8 mouse cellular contexts compared by ENCODE assay signal in the genomic region with DNA sequence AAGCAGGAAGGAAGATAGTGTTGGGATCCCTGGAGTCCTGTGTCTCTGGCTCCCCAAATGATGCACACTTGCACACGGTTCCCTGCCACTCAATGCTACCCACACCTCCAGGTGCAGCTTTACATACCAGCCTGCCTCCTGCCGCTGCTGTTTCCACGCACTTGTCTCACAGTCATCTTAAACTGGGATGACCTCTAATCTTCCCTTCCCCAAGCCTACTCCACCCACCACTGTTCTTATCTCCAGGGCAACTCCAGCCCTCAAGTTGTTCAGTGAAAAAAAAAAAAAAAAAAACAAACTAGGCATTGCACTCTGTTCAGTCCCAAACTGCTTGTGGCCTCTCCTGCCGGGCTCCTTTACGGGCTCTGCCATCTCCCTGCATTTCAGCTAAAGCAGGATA. TPM values are rescaled to one million over a fixed set of nuclear protein-coding genes. Genes with fewer than 3 reads are reported as not detected.
DNase-seq lines count a peak whose midpoint lies in the region; ATAC-seq and TF ChIP-seq lines count a peak whose summit lies in the region.

A gene (minus strand): TSS at position 14 of the 400 bp plus-strand sequence.

- no peak within 1 kb of the TSS for H3K27ac ChIP-seq in kidney, adult 2 months (ENCODE audit: insufficient read depth, low read depth, low read length)
- H3K27ac ChIP-seq in kidney, embryonic 16.5 days (ENCODE audit: low read length): no peak within 1 kb of the TSS
- no peak within 1 kb of the TSS for H3K27ac ChIP-seq in midbrain, embryonic 14.5 days (replicated peaks; ENCODE audit: low read depth, low read length)

- 68% methylated on average over 5 of the region's 5 CpGs for WGBS in kidney, adult 2 months
- WGBS in kidney, embryonic 16.5 days: 70% methylated on average over 5 of the region's 5 CpGs
- 54% methylated on average over 5 of the region's 5 CpGs for WGBS in midbrain, embryonic 14.5 days

- no peaks in the 10 kb centered on the region for H3K36me3 ChIP-seq in kidney, adult 2 months (ENCODE audit: control insufficient read depth, insufficient read depth, low read length)
- H3K36me3 ChIP-seq in kidney, embryonic 16.5 days (ENCODE audit: insufficient read depth, low read length): no peaks in the 10 kb centered on the region
- no peaks in the 10 kb centered on the region for H3K36me3 ChIP-seq in midbrain, embryonic 14.5 days (ENCODE audit: control insufficient read depth, insufficient read depth, low read length)

- no peak for TF ChIP-seq POLR2A in kidney, adult 2 months (IDR thresholded peaks at IDR 0.05; ENCODE audit: low read depth, low read length)

- H3K4me1 ChIP-seq in kidney, adult 2 months (ENCODE audit: control insufficient read depth, insufficient read depth, low read length): no peaks in the 10 kb centered on the region
- peaks cover 4% of the 10 kb centered on the region; the same call in 1 of the 2 replicates for H3K4me1 ChIP-seq in kidney, embryonic 16.5 days (ENCODE audit: insufficient read depth, low read length)
- peaks cover 7% of the 10 kb centered on the region; the same call in 1 of the 2 replicates for H3K4me1 ChIP-seq in midbrain, embryonic 14.5 days (ENCODE audit: control insufficient read depth, insufficient read depth, low read length)

- ATAC-seq in kidney, embryonic 16.5 days (ENCODE audit: low FRiP score, low TSS enrichment): no peak
- no peak for ATAC-seq in midbrain, embryonic 14.5 days (ENCODE audit: low FRiP score, low TSS enrichment)

- no peaks in the 10 kb centered on the region for H3K9me3 ChIP-seq in kidney, embryonic 16.5 days (ENCODE audit: low read length)
- H3K9me3 ChIP-seq in midbrain, embryonic 14.5 days (ENCODE audit: control insufficient read depth, low read length): no peaks in the 10 kb centered on the region

- no peak for TF ChIP-seq CTCF in kidney, adult 2 months (conservative IDR thresholded peaks at IDR 0.05; ENCODE audit: insufficient read depth, insufficient read length, low read depth, low read length)

- DNase-seq in kidney, adult 2 months: no peak
- no peak for DNase-seq in adrenal gland, adult 2 months
- no peak for DNase-seq in gastrocnemius, adult 18-20 months (ENCODE audit: low spot score)
- no peak for DNase-seq in layer of hippocampus, postnatal 25 days (ENCODE audit: extremely low spot score in 1 of 2, low spot score in 1 of 2)
- no peak for DNase-seq in midbrain, embryonic 14.5 days
- DNase-seq in kidney, adult 11 months: no peak
- no peak for DNase-seq in thymus, postnatal 10 days (ENCODE audit: low spot score in 2 of 2)

- no peaks in the 10 kb centered on the region for H3K27me3 ChIP-seq in kidney, adult 2 months (replicated peaks; ENCODE audit: control insufficient read depth, insufficient read depth, low read length)
- no peaks in the 10 kb centered on the region for H3K27me3 ChIP-seq in kidney, embryonic 16.5 days (ENCODE audit: insufficient read depth, low read length)
- H3K27me3 ChIP-seq in midbrain, embryonic 14.5 days (ENCODE audit: control insufficient read depth, insufficient read depth, low read length): no peaks in the 10 kb centered on the region

- H3K4me2 ChIP-seq in kidney, embryonic 16.5 days (replicated peaks; ENCODE audit: low read depth, low read length): no peak within 1 kb of the TSS
- no peak within 1 kb of the TSS for H3K4me2 ChIP-seq in midbrain, embryonic 14.5 days (ENCODE audit: low read length)

- H3K4me3 ChIP-seq in kidney, adult 2 months (ENCODE audit: insufficient read depth, low read depth, low read length): no peak within 1 kb of the TSS
- no peak within 1 kb of the TSS for H3K4me3 ChIP-seq in kidney, embryonic 16.5 days (ENCODE audit: low read length)
- H3K4me3 ChIP-seq in midbrain, embryonic 14.5 days (replicated peaks; ENCODE audit: low read depth, low read length): no peak within 1 kb of the TSS

- no peak within 1 kb of the TSS for H3K9ac ChIP-seq in kidney, embryonic 16.5 days (replicated peaks; ENCODE audit: low read length)
- no peak within 1 kb of the TSS for H3K9ac ChIP-seq in midbrain, embryonic 14.5 days (replicated peaks; ENCODE audit: low read length)

RNA-seq across cellular contexts. Expression of the gene that starts here (rescaled TPM):
- 18.9 and 19.0 TPM in 2 replicates for polyA plus RNA-seq in kidney, adult 2 months (2012; rRNA removed)
- 9.6 and 11.5 TPM in 2 replicates for polyA plus RNA-seq in kidney, embryonic 16.5 days (2015; fragmentation: Nextera tagmentation; extraction: Ambion mirVana)
- total RNA-seq in adrenal gland, adult 2 months (2021): 10 to 100 TPM; 38.8 to 51.0 TPM
- 15.8 and 17.8 TPM in 2 replicates for polyA plus RNA-seq in adrenal gland, adult 2 months (2012; rRNA removed)
- total RNA-seq in gastrocnemius, adult 18-20 months (2021): 10 to 100 TPM; 29.1 to 32.1 TPM
- 10 to 100 TPM; 48.4 to 61.9 TPM for total RNA-seq in layer of hippocampus, postnatal 25 days (2021)
- polyA plus RNA-seq in midbrain, embryonic 14.5 days (2014; fragmentation: Nextera tagmentation; extraction: Ambion mirVana): 19.5 and 23.1 TPM in 2 replicates
